Mouse (Mus musculus): Measurements from ENCODE around the gene Pigv.
"Not testable (repeated sequence)": the region's sequence is repeated elsewhere in the genome, so short reads cannot be mapped to it uniquely, and the experiment has no call there.

The Pigv gene

GRCm38 (mm10) chr4:133649464-133649863, 23.0 kb downstream of the Pigv start:
- DNase-seq (ENCODE audit: extremely low spot score, low read depth, low spot score): not testable (repeated sequence)

- DNase-seq (ENCODE audit: extremely low spot score, low read depth, low spot score): no peak
Measured at GRCm38 (mm10) chr4:133645680-133646079, 26.8 kb downstream of the Pigv start.

DNA sequence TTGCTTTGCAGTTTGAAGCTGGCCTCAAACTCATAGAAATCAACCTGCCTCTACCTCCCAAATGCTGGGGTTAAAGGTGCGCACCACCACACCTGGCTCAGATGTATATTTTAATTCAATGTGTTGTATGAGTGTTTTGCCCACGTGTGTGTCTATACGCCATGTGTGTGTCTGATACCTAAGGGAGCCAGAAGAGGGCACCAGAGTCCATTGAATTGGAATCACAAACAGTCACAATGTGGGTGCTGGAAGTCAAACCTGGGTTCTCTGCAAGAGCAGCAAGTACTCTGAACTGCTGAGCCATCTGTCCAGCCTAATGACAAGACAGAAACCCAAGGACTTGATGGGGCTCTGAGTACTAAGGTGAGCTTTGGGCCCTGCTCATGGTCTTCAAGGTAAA, 27.3 kb downstream of the Pigv start:
- DNase-seq (ENCODE audit: extremely low spot score, low read depth, low spot score): no peak

- DNase-seq (ENCODE audit: extremely low spot score, low read depth, low spot score): no peak
Measured at GRCm38 (mm10) chr4:133634043-133634410, 38.4 kb downstream of the Pigv start.

- no peak for DNase-seq (ENCODE audit: extremely low spot score, low read depth, low spot score)
Measured at GRCm38 (mm10) chr4:133633332-133634042, 39.0 kb downstream of the Pigv start.

GRCm38 (mm10) chr4:133632483-133633327, 39.7 kb downstream of the Pigv start:
- no peak for DNase-seq (ENCODE audit: extremely low spot score, low read depth, low spot score)

DNA sequence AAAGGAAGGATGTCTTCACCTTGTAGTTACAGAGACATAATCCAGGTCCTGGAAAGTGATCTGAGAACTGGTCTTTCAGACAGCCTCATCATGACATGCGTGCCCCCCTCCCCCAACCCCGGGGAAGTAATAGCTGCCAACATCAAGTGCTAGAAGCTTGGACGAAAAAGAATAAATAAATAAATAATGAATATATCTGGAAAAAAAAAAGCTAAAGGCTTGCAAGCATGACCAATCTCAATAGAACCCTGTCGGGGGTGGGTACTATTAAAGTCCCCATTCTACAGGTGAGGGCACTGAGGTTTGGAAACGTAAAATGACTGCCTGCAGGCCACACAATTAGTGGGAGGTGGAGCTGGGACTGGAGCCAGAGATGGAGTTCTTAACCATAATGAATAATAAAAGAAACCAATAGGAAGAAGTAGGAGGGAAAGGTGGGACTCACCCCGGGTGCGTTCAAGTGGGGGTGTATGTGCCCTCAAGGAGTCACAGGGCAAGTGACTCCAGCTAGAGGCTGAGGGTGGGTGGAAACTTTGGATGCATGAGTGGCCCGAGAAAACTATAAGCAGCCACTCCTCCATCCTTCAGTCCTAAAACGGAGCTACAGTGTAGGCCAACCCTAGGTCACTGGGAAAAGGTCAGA, 40.6 kb downstream of the Pigv start:
- DNase-seq (ENCODE audit: extremely low spot score, low read depth, low spot score): no peak

GRCm38 (mm10) chr4:133631071-133631768, 41.2 kb downstream of the Pigv start:
- no peak for DNase-seq (ENCODE audit: extremely low spot score, low read depth, low spot score)

DNA sequence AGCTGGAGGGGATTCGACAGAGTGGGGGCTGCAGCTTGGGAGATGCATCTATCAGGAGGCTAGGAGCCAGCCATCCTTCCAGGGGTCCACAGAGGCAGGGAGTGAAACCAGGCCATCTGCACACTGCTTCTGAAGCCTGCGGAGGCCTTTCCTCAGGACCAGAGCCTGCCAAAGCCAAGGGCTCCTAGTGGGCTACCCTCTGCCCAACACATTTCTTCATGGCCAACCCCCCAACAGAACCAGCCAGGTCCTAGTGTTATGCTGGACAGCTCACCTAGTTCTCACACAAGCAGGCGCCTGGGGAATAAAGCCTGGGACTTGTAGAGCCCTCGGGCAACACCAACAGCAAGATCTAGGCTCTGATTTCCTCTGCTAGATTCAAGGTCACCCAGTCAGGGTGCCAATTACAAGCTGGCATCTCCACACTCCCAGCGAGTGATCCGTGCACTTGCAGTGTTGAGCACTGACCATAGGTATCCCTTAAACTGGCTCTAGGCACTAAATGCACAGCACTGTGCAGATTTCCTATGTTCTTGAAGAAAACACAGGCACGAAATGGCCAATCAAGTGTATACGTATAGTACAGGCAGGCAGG, 42.0 kb downstream of the Pigv start:
- DNase-seq (ENCODE audit: extremely low spot score, low read depth, low spot score): no peak

GRCm38 (mm10) chr4:133629191-133629590, 43.3 kb downstream of the Pigv start:
- no peak for DNase-seq (ENCODE audit: extremely low spot score, low read depth, low spot score)

DNA sequence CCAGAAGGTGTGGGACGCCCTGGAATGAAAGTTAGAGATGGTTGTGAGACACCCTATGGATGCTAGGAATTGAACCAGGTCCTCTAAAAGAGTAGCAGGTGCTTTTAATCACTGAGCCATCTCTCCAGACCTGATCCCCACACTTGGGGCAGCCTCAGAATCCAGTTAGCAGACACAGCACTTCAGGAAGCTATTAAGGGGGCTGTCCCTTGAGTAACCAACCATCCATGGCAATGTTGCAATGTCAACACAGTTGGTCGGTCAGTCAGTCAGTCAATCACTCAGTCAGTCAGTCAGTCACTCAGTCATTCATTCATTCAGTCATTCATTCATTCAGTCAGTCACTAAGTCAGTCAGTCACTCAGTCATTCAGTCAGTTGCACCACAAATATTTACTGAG, 43.9 kb downstream of the Pigv start:
- DNase-seq (ENCODE audit: extremely low spot score, low read depth, low spot score): no peak

DNA sequence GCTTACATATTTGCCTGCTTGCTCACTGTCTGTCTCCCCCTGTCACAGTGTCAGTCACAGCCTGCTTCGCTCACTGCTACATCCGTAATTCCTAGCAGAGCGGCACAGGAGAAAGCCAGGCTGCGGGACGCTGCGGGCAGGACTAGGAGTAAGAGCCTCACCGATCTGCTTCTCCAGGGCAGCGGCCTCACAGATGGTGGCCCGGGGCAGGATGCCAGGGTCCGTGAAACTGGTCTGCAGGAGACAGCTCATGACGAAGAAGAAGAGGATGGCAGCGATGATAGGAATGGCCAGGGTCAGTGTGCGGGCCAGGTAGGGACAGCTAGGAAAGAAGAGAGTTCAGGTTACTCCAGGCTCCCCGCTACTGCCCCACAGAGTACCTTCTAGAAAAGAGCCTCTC, 45.4 kb downstream of the Pigv start:
- DNase-seq (ENCODE audit: extremely low spot score, low read depth, low spot score): no peak

DNA sequence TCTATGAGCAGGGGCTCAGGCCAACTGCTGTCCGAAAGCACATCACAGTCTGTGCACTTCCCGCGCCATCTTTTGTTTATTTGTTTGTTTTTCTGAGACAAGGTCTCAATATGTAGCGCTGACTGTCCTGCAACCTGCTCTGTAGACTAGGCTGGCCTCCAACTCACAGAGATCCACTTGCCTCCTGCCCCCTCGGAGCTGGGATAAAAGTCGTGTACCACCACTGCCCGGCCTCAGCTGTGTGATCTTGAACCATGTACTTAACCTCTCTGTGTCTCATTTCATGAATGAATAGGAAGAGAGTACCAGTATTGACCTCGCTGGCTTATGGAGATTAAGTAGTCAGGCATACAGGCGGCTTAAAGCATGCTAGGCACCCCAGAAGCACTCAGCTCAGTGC, 45.8 kb downstream of the Pigv start:
- DNase-seq (ENCODE audit: extremely low spot score, low read depth, low spot score): no peak

DNA sequence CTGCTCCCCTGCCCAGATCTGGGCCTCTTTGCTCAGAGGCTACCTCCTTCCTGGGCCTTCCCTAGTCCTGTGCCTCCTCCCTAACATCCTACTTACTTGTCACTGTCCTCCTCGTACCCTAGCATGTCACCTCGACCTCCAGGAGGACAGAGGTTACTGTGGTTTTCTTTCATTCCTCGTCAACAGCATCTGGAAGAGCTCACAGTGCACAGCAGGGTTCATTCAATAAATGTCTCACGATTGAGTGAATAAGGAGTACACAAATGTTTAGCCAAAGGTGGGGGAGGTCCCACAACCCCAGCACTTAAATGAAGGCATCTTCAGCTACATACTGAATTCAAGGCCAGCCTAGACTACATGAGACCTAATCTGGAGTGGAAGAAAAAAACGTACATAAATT, 46.2 kb downstream of the Pigv start:
- DNase-seq (ENCODE audit: extremely low spot score, low read depth, low spot score): no peak

DNA sequence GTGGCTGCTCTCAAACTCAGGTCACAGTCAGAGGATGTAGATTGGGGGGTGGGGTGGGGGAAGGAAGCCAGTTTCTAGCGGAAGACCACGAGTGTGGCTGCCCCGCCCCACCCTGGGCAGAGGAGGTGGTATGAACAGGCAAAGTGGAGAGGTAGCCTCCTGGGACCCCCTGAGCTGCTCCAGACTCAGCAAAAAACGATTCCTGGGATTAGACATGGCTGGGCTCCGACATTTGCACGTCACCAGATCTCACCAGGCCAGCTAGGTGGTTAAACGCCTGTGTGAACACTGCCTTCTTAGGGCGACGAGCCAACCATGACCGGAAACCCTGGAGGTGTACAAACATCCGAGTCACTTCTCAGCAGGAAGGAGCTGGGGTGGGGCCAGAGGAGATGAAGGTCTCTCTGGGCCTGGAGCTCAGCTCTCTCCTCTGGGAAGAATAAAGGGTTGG, 46.8 kb downstream of the Pigv start:
- no peak for DNase-seq (ENCODE audit: extremely low spot score, low read depth, low spot score)

DNA sequence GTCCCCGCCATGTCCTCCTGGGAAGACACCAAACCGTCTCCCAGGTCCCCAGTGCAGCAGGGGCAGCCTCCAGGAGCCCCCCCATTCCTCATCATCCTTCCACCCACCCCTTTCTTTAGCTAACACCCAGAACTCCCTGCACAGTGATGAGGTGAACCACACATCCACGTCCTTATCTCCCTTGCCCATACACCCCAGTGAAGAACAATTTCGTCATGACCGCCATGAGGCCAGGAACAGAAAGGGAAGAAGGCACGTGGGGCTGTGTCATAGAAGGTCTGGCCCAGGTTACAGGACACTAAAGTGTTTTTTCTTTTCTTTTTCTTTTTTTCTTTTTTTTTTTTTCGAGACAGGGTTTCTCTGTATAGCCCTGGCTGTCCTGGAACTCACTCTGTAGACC, 47.6 kb downstream of the Pigv start:
- DNase-seq (ENCODE audit: extremely low spot score, low read depth, low spot score): no peak

DNA sequence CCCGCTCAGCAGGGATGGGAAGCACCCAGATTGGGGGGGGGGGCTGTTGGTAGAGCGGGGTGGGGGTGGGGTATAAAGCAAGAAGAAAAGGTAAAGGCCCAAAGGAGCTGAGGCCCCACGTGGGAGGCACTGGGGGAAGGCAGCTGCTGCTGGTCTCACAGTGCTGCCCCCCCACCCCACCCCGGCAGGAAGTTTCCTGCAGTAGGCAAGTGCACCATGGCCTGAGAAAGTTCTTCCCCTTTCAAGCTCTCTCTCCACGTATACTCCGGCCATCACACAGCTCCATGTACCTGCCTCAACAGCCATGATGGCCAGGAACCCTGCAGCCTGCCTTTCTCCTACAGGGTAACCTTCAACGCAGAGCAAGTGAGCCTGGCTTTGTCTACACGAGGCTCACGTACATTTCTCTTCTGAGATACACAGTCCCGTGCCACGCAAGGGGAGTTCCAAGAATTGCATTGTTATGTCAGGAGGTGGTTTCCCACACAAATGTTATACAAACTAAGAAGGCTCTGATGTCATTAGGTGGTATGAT, 50.2 kb downstream of the Pigv start:
- DNase-seq (ENCODE audit: extremely low spot score, low read depth, low spot score): no peak

DNA sequence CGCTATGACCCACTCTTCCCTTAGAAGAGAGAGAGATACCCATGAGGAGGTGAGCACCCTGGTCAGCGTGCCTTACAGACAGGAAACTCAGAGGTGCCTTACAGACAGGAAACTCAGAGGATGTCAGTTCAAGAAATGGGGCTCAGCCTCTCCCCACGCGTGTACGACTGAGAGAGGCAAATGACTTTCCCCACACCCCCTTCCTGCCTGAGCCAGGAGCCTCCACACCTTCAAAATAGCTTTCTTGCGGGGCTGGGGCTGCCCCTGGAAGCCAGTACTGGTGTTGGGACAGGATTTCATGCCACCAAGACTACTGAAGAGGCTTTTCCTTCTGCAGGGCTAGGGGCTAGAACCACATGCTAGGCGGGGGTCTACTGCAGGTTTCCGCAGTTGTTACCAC, 51.8 kb downstream of the Pigv start:
- DNase-seq (ENCODE audit: extremely low spot score, low read depth, low spot score): no peak

GRCm38 (mm10) chr4:133619473-133620136, 52.8 kb downstream of the Pigv start:
- DNase-seq (ENCODE audit: extremely low spot score, low read depth, low spot score): no peak

DNA sequence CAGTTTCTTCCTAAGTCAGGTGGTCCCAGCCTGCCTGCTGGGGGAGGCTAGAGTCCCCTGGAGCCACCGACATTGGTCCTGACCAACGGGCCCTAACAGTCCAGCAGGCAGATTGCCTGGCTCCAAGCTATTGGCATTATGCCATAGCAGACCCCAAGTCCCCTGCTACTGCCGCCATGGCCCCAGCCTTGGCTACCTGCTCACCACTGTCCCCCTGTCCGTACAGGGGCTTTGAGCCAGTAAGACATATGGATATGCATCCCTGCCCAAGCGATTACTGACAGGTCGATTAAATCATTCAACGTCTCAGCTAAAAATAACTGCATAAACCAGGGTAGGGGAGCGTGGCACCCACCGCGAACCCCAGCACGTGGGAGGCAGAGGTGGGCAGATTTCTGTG, 54.5 kb downstream of the Pigv start:
- DNase-seq (ENCODE audit: extremely low spot score, low read depth, low spot score): no peak

Measured in hindlimb bud, embryonic 11.5 days (tissue).